In genomic region chr4:53824831-53825230, GRCm38 (mm10) we compare ENCODE assay signal across 19 mouse cellular contexts. TPM values are rescaled to one million over a fixed set of nuclear protein-coding genes. Genes with fewer than 3 reads are reported as not detected.
"Had no signal": no experiment of that assay in that cellular context is flagged by ENCODE, and none has a peak within 500 bp of the region (broad histone marks: within the 10 kb centered on the region; RNA-seq: fewer than 3 reads in every experiment).

No protein-coding gene starts in this region.

- DNase-seq: liver, embryonic 13.5 days; lung, adult 18-20 months; midbrain, embryonic 14.5 days; retina, postnatal 1 day; right cerebral cortex, adult 18-20 months; right cerebral cortex, postnatal 25 days; right cerebral cortex, postnatal 4 days; spleen, adult 18-20 months; thymus, adult 18-20 months; thymus, postnatal 14 days; thymus, postnatal 36 days had no signal

- H3K27me3 ChIP-seq: liver, embryonic 13.5 days; liver, embryonic 15.5 days; lung, embryonic 15.5 days; midbrain, embryonic 12.5 days; neural tube, embryonic 13.5 days; neural tube, embryonic 15.5 days had no signal

- H3K27ac ChIP-seq: liver, embryonic 13.5 days; liver, embryonic 15.5 days; midbrain, embryonic 10.5 days; midbrain, embryonic 12.5 days; neural tube, embryonic 13.5 days; neural tube, embryonic 15.5 days had no signal

- H3K9me3 ChIP-seq: liver, embryonic 13.5 days; liver, embryonic 15.5 days; lung, embryonic 15.5 days; midbrain, embryonic 10.5 days; midbrain, embryonic 12.5 days; neural tube, embryonic 13.5 days; neural tube, embryonic 15.5 days had no signal

- H3K36me3 ChIP-seq: liver, embryonic 13.5 days; liver, embryonic 15.5 days; lung, embryonic 15.5 days; midbrain, embryonic 12.5 days; neural tube, embryonic 13.5 days; neural tube, embryonic 15.5 days had no signal

- H3K9ac ChIP-seq: liver, embryonic 13.5 days; liver, embryonic 15.5 days; lung, embryonic 15.5 days; midbrain, embryonic 12.5 days; neural tube, embryonic 13.5 days; neural tube, embryonic 15.5 days had no signal

RNA-seq across cellular contexts. Expression of gene Tal2, which starts 45.3 kb away (rescaled TPM):
- polyA plus RNA-seq: liver, embryonic 13.5 days; liver, embryonic 15.5 days; neural tube, embryonic 13.5 days; small intestine, adult 2 months; thymus, postnatal 0 days had no signal
